Mouse (Mus musculus) brain, embryonic 18.5 days (tissue): ENCODE results near the gene Vmn2r81.
"Not testable (repeated sequence)": the region's sequence is repeated elsewhere in the genome, so short reads cannot be mapped to it uniquely, and the experiment has no call there.

Source experiments
- DNase-seq: peaks from one replicate; pipeline ENCODE4 v3.0.0-alpha.2; 2012; ENCODE audit warnings: low read depth, low spot score

Vmn2r81 gene

DNA sequence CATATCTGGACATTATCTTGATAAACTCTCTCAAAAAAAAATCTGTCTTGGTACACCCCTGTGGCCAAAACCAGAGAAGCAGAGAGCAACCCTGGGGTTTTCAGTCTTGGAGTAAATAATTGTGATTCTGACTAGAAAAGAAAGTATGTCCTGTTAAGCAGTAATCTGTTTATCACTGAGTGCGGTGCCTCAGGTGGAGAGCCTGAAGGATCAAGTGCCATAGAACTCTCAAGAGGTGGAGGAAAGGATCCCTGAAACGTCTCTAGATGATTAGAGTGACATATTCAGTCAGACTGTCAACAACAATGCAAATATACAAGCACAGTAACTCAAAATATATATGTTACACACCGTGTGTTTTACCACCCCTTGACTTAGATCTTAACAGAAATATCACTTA, at the start of gene Vmn2r81:
TSS of gene Vmn2r81 (plus strand) at position 301 of the 400 bp plus-strand sequence.
- DNase-seq = not testable (repeated sequence)

DNA sequence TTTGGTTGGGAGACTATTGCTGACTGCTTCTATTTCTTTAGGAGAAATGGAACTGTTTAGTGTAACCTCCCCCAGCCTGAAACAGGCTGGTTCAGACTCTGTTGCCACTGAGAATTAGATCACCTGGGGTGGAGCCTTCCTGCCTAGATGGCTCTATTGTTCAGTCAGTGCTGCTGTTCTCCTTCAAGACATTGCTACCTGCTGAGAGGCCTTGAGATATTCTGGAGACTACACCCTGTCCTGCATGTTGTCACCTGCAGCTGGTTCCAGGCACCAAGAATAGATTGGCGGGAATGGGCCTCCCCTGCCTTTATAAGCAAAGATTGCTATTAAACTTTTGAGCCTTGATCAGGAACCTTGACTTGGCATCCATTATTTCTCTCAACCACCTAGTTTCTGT, 47.5 kb upstream of the Vmn2r81 start:
- DNase-seq = not testable (repeated sequence)

DNA sequence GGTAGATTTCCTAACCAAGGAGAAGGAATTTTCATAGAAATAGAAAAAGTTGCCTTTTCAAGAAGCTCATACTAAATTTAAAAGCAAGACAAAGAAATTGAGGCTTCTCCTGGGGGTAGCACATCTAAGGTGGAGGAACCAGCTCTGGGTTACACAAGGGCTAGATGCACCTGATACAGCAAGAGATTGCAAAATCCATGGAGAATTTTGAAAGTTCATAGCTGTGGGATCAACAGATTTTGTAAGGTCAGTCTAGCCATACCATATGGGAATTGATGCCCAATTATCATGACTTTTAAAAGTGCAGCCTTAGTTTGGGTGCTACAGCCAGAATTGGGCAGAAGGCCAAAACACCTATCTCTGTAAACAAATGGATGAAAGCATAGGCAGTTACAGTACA, 27.1 kb upstream of the Vmn2r81 start:
- DNase-seq = no peak

DNA sequence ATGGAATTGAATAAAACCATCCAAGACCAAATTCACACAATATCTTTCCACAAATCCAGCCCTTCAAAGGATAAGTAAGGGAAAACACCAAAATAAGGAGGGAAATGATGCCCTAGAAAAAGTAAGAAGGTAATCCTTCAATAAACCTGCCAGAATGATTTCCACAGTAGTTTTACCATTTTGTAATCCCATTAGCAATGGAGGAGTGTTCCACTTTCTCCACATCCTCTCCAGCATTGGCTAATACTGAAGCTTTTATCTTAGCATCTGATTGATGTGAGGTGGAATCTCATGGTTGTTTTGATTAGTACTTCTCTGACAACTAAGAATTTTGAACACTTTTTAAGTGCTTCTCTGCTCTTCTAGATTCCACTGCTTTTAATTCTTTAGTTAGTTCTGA, 25.9 kb upstream of the Vmn2r81 start:
- no peak for DNase-seq

DNA sequence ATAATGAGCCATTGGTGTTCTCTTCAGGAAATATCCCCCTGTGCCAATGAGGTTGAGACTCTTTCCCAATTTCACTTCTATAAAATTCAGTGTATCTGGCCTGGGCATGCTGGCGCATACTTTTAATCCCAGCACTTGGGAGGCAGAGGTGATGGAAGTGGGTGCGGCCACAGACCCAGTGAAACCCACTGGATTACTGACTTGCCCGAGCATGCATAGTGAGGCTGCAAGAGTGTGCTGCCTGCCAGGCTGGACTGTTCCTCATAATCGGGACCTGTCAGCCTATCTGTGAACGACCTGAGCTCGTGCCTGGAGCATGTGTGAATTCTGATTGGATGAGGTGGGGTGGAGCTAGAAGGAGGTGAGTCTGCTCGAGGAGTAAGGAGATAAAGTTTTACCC, 25.3 kb upstream of the Vmn2r81 start:
- DNase-seq = no peak

DNA sequence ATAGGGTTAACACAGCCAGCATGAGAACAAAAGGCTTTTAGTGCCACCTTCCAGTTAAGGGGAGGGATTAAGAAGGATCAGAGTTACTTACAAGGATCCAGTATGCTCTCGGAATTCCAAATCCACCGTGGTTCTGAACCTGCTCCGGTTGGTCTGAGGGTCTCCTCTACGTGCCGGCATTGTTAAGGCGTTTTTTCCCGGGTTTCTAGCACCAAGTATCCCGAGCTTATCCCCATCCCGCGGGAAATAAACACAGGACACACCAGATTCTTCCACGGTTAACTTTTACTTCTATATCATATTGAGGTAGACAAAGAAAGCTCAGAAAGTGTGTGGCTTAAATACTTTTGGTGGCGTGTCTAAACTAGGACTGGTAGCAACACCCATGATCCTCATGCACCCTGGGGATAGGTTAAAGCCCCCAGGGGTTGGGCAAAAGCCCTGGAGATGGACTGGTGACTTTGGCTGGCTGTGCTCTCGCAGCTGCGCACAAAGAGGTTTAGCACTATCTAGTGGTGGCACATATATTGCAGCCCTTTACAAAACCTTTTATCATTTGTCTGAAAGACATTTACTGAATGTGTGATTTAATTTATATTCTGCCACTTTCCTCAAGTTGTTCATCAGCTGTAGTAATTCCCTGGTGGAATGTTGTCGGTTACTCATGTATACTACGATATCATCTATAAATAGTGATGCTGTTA, 74.7 kb downstream of the Vmn2r81 start:
- not testable (repeated sequence) for DNase-seq

DNA sequence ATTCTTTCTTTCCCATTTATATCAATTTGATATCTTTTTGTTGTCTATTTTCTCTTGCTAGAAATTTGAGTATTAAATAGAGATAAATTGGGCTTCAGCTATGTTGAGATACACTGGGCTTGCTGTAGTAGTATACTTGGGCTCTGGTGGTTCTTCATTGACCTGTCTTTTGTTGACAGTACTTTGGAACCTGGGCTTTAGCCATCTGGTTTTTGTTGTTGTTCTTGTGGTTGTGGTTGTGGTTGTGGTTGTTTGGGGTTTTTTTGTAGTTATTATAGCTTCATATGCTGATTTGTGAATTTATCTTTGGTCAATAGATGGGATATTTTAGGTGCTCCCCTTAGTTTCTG, 75.2 kb downstream of the Vmn2r81 start:
- DNase-seq = no peak
